Mouse (Mus musculus) B cell, adult 2 months (primary cell): ENCODE results near the gene Mmp14.

Experiments used
- DNase-seq, 2 experiments: peaks; one replicate each; pipeline ENCODE4 v3.0.0; 2022

Gene Mmp14

GRCm38 (mm10) chr14:54413877-54414700 is 17.3 kb upstream of the Mmp14 start:
- DNase-seq: no peak

- no peak for DNase-seq
Observed at GRCm38 (mm10) chr14:54415241-54416020, 16.0 kb upstream of the Mmp14 start.

GRCm38 (mm10) chr14:54416229-54416775 is 15.1 kb upstream of the Mmp14 start:
- no peak for DNase-seq

- DNase-seq: no peak
Observed at GRCm38 (mm10) chr14:54416830-54417229, 14.6 kb upstream of the Mmp14 start.

GRCm38 (mm10) chr14:54417623-54418081 is 13.8 kb upstream of the Mmp14 start, which contains the start of gene Slc7a7:
Gene Slc7a7 (minus strand): TSS chr14:54417780.
- DNase-seq: peak; percentile 48 to 53

- DNase-seq: no peak
Observed at GRCm38 (mm10) chr14:54421014-54421413, 10.4 kb upstream of the Mmp14 start.

GRCm38 (mm10) chr14:54423406-54423805 is 8.0 kb upstream of the Mmp14 start:
- peak; percentile 57 to 61 for DNase-seq

GRCm38 (mm10) chr14:54424634-54425033 is 6.8 kb upstream of the Mmp14 start:
- DNase-seq: no peak

GRCm38 (mm10) chr14:54425540-54425939 is 5.9 kb upstream of the Mmp14 start:
- DNase-seq: no peak

- peak in 1 of 2 experiments; percentile 37 for DNase-seq
Observed at GRCm38 (mm10) chr14:54426003-54426688, 5.3 kb upstream of the Mmp14 start.

GRCm38 (mm10) chr14:54426689-54427398 is 4.6 kb upstream of the Mmp14 start, which contains the start of gene Mrpl52:
Gene Mrpl52 (plus strand): TSS chr14:54426909.
- DNase-seq: peak; percentile 75 to 78

GRCm38 (mm10) chr14:54427696-54428095 is 3.7 kb upstream of the Mmp14 start:
- no peak for DNase-seq

GRCm38 (mm10) chr14:54428421-54428820 is 3.0 kb upstream of the Mmp14 start:
- no peak for DNase-seq

- no peak for DNase-seq
Observed at GRCm38 (mm10) chr14:54429332-54430093, 1.9 kb upstream of the Mmp14 start.

GRCm38 (mm10) chr14:54430406-54431145 is 836 bp upstream of the Mmp14 start:
- no peak for DNase-seq

GRCm38 (mm10) chr14:54432078-54432836 is 845 bp downstream of the Mmp14 start:
- peak; percentile 51 to 55 for DNase-seq

- DNase-seq: no peak
Observed at GRCm38 (mm10) chr14:54432837-54433830, 1.7 kb downstream of the Mmp14 start.

- no peak for DNase-seq
Observed at GRCm38 (mm10) chr14:54433941-54434531, 2.6 kb downstream of the Mmp14 start.
